Mouse (Mus musculus): ENCODE measurements around the gene Cbr2.
A peak's percentile ranks its signal among the peaks of the same experiment; 100 is the strongest.
"Not testable (repeated sequence)": the region's sequence is repeated elsewhere in the genome, so short reads cannot be mapped to it uniquely, and the experiment has no call there.

The Cbr2 gene

GRCm38 (mm10) chr11:120730331-120730870 is 1.5 kb downstream of the Cbr2 start:
- DNase-seq = no peak

- not testable (repeated sequence) for DNase-seq
These were observed 2.4 kb downstream of the Cbr2 start for GRCm38 (mm10) chr11:120729432-120730050.

- DNase-seq = no peak
These were observed 3.2 kb downstream of the Cbr2 start for GRCm38 (mm10) chr11:120728530-120729240.

GRCm38 (mm10) chr11:120727564-120727963 is 4.3 kb downstream of the Cbr2 start:
- DNase-seq = no peak

GRCm38 (mm10) chr11:120727169-120727527 is 4.8 kb downstream of the Cbr2 start, which contains the start of gene Dcxr:
Gene Dcxr (minus strand): TSS chr11:120727281.
- peak; percentile 24 for DNase-seq

- no peak for DNase-seq
These were observed 5.4 kb downstream of the Cbr2 start for GRCm38 (mm10) chr11:120726243-120727168.

- DNase-seq = no peak
These were observed 8.4 kb downstream of the Cbr2 start for GRCm38 (mm10) chr11:120723509-120723908.

GRCm38 (mm10) chr11:120722761-120723382 is 9.0 kb downstream of the Cbr2 start:
- no peak for DNase-seq

- no peak for DNase-seq
These were observed 9.8 kb downstream of the Cbr2 start for GRCm38 (mm10) chr11:120722067-120722630.

- peak; percentile 63 for DNase-seq
These were observed 10.5 kb downstream of the Cbr2 start, which contains the start of gene Rac3 for GRCm38 (mm10) chr11:120721124-120722066. Gene Rac3 (plus strand): TSS chr11:120721470.

GRCm38 (mm10) chr11:120720450-120720849 is 11.5 kb downstream of the Cbr2 start:
- peak; percentile 92 for DNase-seq

- DNase-seq = no peak
These were observed 12.0 kb downstream of the Cbr2 start for GRCm38 (mm10) chr11:120719841-120720376.

GRCm38 (mm10) chr11:120719242-120719641 is 12.7 kb downstream of the Cbr2 start:
- no peak for DNase-seq

- no peak for DNase-seq
These were observed 16.8 kb downstream of the Cbr2 start for GRCm38 (mm10) chr11:120715131-120715530.

GRCm38 (mm10) chr11:120714546-120714945 is 17.4 kb downstream of the Cbr2 start:
- no peak for DNase-seq

- DNase-seq = peak; percentile 97
These were observed 18.1 kb downstream of the Cbr2 start, which contains the start of the genes Cenpx and Lrrc45 for GRCm38 (mm10) chr11:120713580-120714518. Gene Cenpx (minus strand): TSS chr11:120713738. Gene Lrrc45 (plus strand): TSS chr11:120713925.

- peak; percentile 66 for DNase-seq
These were observed 18.9 kb downstream of the Cbr2 start for GRCm38 (mm10) chr11:120712771-120713568.

GRCm38 (mm10) chr11:120711980-120712604 is 19.8 kb downstream of the Cbr2 start:
- DNase-seq = no peak
